Mouse (Mus musculus): Measurements from ENCODE around the gene Pclo.

DNA sequence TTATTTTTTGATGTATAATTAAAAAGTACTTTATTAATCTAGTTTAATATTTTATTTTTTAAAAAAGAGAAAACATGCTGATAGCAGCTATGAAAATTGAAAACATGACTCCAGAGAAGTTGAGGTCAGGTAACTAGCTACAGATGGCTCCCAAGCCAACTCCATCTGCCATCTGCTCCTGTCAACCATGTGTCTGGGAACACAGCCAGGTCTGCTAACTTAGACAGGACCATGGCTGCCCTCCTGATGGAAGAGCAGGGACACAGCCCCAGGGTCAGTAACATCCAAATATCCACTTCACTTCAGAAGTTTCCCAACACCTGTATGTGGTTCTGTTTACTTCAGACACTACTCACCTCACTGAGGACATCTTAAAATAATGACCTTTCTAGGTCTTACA lies 236.2 kb downstream of the Pclo start:
- no peak for TF ChIP-seq CTCF (IDR thresholded peaks at IDR 0.05; ENCODE audit: control insufficient read depth, insufficient read depth, insufficient replicate concordance, low read depth, low read length)
- TF ChIP-seq POLR2A (IDR thresholded peaks at IDR 0.05; ENCODE audit: control insufficient read depth, low read depth, low read length) = no peak
